Comparison of ENCODE assay signal across 10 mouse cellular contexts in the genomic region with DNA sequence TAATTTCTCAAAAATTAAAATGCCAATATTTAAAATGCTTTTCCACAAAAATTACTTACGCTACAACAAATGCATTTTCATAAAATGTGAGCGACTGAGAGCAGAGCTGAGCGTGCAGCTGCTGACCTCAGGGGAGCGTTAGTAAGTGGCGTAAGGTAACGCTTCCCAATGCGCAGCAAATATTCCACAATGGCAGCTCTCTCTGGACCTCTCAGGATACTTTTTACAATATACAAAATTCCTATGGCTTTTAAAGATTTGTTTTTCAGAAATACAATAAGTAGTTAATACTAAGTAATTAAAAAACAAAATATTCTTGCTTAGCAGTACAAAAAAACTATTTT.
DNase-seq lines count a peak whose midpoint lies in the region; ATAC-seq lines count a peak whose summit lies in the region.
"Had no signal": no experiment of that assay in that cellular context is flagged by ENCODE, and none has a peak within 500 bp of the region (broad histone marks: within the 10 kb centered on the region; RNA-seq: fewer than 3 reads in every experiment).

No protein-coding gene starts in this region.

- H3K27me3 ChIP-seq in kidney, embryonic 14.5 days (ENCODE audit: control insufficient read depth, insufficient read depth, low read length): no peaks in the 10 kb centered on the region
- H3K27me3 ChIP-seq in embryonic facial prominence, embryonic 11.5 days (ENCODE audit: control insufficient read depth, insufficient read depth, low read length): no peaks in the 10 kb centered on the region
- H3K27me3 ChIP-seq in hindbrain, embryonic 14.5 days (ENCODE audit: control insufficient read depth, insufficient read depth, low read length): no peaks in the 10 kb centered on the region
- no peaks in the 10 kb centered on the region for H3K27me3 ChIP-seq in neural tube, embryonic 12.5 days (replicated peaks)

- peaks cover 4% of the 10 kb centered on the region; the same call in 1 of the 2 replicates for H3K4me1 ChIP-seq in kidney, embryonic 14.5 days (ENCODE audit: control insufficient read depth, insufficient read depth, low read length)
- no peaks in the 10 kb centered on the region for H3K4me1 ChIP-seq in embryonic facial prominence, embryonic 11.5 days (ENCODE audit: control insufficient read depth, insufficient read depth, low read length)
- peaks cover 40% of the 10 kb centered on the region for H3K4me1 ChIP-seq in hindbrain, embryonic 14.5 days (replicated peaks; ENCODE audit: control insufficient read depth, insufficient read depth, low read length)
- H3K4me1 ChIP-seq in neural tube, embryonic 12.5 days: peaks cover 29% of the 10 kb centered on the region

- H3K36me3 ChIP-seq in kidney, embryonic 14.5 days (ENCODE audit: control insufficient read depth, insufficient read depth, low read length): no peaks in the 10 kb centered on the region
- no peaks in the 10 kb centered on the region for H3K36me3 ChIP-seq in embryonic facial prominence, embryonic 11.5 days (replicated peaks; ENCODE audit: control insufficient read depth, insufficient read depth, low read depth, low read length)
- no peaks in the 10 kb centered on the region for H3K36me3 ChIP-seq in hindbrain, embryonic 14.5 days (replicated peaks; ENCODE audit: control insufficient read depth, insufficient read depth)
- H3K36me3 ChIP-seq in neural tube, embryonic 12.5 days: no peaks in the 10 kb centered on the region

- no peak for DNase-seq in kidney, adult 11 months
- DNase-seq in embryonic facial prominence, embryonic 11.5 days (ENCODE audit: low spot score): peak; percentile 66
- no peak for DNase-seq in hindbrain, embryonic 14.5 days (ENCODE audit: low spot score)
- DNase-seq in cerebellum, postnatal 4 days (ENCODE audit: low spot score in 2 of 2): no peak
- DNase-seq in urinary bladder, postnatal 4 days (ENCODE audit: low spot score in 2 of 2): no peak
- no peak for DNase-seq in spleen, adult 18-20 months
- DNase-seq: adrenal gland, postnatal 36 days; heart, postnatal 4 days had no signal

- H3K27ac ChIP-seq in kidney, embryonic 14.5 days (ENCODE audit: low read depth, low read length): peak overlapping the region; percentile 32; the same call in 1 of the 2 replicates
- H3K27ac ChIP-seq in embryonic facial prominence, embryonic 11.5 days (replicated peaks; ENCODE audit: low read depth, low read length): peak overlapping the region; percentile 66
- H3K27ac ChIP-seq in hindbrain, embryonic 14.5 days: peak overlapping the region; percentile 84
- H3K27ac ChIP-seq in neural tube, embryonic 12.5 days: no peak overlapping the region

- H3K9me3 ChIP-seq in kidney, embryonic 14.5 days (ENCODE audit: control insufficient read depth, low read length): no peaks in the 10 kb centered on the region
- no peaks in the 10 kb centered on the region for H3K9me3 ChIP-seq in embryonic facial prominence, embryonic 11.5 days (replicated peaks; ENCODE audit: control insufficient read depth, low read length)
- no peaks in the 10 kb centered on the region for H3K9me3 ChIP-seq in hindbrain, embryonic 14.5 days (ENCODE audit: control insufficient read depth, low read length)
- no peaks in the 10 kb centered on the region for H3K9me3 ChIP-seq in neural tube, embryonic 12.5 days

- ATAC-seq in kidney, embryonic 14.5 days (ENCODE audit: low FRiP score, low TSS enrichment): no peak
- no peak for ATAC-seq in embryonic facial prominence, embryonic 11.5 days (replicated peaks; ENCODE audit: insufficient number of reproducible peaks, low FRiP score, low TSS enrichment, low read depth)
- ATAC-seq in hindbrain, embryonic 14.5 days (ENCODE audit: low FRiP score): no peak
- ATAC-seq in neural tube, embryonic 12.5 days (ENCODE audit: low FRiP score, low read depth): no peak

- H3K9ac ChIP-seq in kidney, embryonic 14.5 days (ENCODE audit: low read depth, low read length): peak overlapping the region; percentile 49; the same call in 1 of the 2 replicates
- peak overlapping the region; percentile 68 for H3K9ac ChIP-seq in embryonic facial prominence, embryonic 11.5 days (replicated peaks; ENCODE audit: low read length)
- peak overlapping the region; percentile 70 for H3K9ac ChIP-seq in hindbrain, embryonic 14.5 days
- peak overlapping the region; percentile 62 for H3K9ac ChIP-seq in neural tube, embryonic 12.5 days

- H3K4me3 ChIP-seq in kidney, embryonic 14.5 days (ENCODE audit: low read length): peak overlapping the region; percentile 30
- peak overlapping the region; percentile 53 for H3K4me3 ChIP-seq in embryonic facial prominence, embryonic 11.5 days (ENCODE audit: low read depth, low read length)
- peak overlapping the region; percentile 37 for H3K4me3 ChIP-seq in hindbrain, embryonic 14.5 days (replicated peaks; ENCODE audit: low read length)
- H3K4me3 ChIP-seq in neural tube, embryonic 12.5 days: peak overlapping the region; percentile 48

- 69% methylated on average over 7 of the region's 7 CpGs for WGBS in kidney, embryonic 14.5 days
- 13% methylated on average over 7 of the region's 7 CpGs for WGBS in embryonic facial prominence, embryonic 11.5 days
- 13% methylated on average over 7 of the region's 7 CpGs for WGBS in hindbrain, embryonic 14.5 days
- 6% methylated on average over 7 of the region's 7 CpGs for WGBS in neural tube, embryonic 12.5 days

- peak overlapping the region; percentile 18 for H3K4me2 ChIP-seq in kidney, embryonic 14.5 days (replicated peaks; ENCODE audit: low read depth, low read length)
- peak overlapping the region; percentile 55 for H3K4me2 ChIP-seq in embryonic facial prominence, embryonic 11.5 days (ENCODE audit: low read depth, low read length)
- peak overlapping the region; percentile 55 for H3K4me2 ChIP-seq in hindbrain, embryonic 14.5 days (replicated peaks)
- peak overlapping the region; percentile 60 for H3K4me2 ChIP-seq in neural tube, embryonic 12.5 days (replicated peaks)
